In the genomic region with DNA sequence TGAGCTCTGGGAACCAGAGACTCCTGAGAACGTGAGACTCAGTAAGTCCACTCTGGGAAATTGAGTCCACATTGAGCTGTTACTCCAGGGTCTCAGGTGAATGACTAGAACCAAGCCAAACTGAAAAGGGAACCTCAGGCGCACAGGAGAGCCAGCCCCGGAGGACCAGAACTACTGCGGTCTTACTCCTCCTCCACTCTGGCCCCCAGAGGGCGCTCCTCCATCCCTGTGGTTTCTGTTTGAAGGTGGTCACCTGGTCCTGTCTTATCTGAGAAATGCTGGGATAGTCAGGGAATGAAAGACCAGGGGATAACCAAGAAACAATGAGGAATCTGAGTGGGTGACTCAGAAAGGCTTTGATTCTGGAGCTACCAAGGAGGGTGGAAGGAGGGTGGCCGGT, we compare ENCODE assay signal across 8 mouse cellular contexts. TPM values are rescaled to one million over a fixed set of nuclear protein-coding genes. Genes with fewer than 3 reads are reported as not detected.
DNase-seq lines count a peak whose midpoint lies in the region; ATAC-seq and TF ChIP-seq lines count a peak whose summit lies in the region.

No protein-coding gene starts in this region.

- H3K4me2 ChIP-seq in heart, postnatal 0 days (ENCODE audit: low read depth, low read length) = no peak overlapping the region

- peak; percentile 68 for TF ChIP-seq CTCF in brain, embryonic 14.5 days (IDR thresholded peaks at IDR 0.05; ENCODE audit: borderline replicate concordance, extremely low read depth, insufficient read depth, insufficient read length)
- TF ChIP-seq CTCF in heart, postnatal 0 days (IDR thresholded peaks at IDR 0.05; ENCODE audit: low read depth) = peak; percentile 69
- TF ChIP-seq CTCF in left cerebral cortex, adult 2 months (IDR thresholded peaks at IDR 0.05) = peak; percentile 77

- no peak for ATAC-seq in CD4-positive, CD25-positive, alpha-beta regulatory T cell, adult 4 months
- ATAC-seq in heart, postnatal 0 days (ENCODE audit: insufficient read depth, low read depth) = no peak

- no peak for TF ChIP-seq EP300 in heart, postnatal 0 days (IDR thresholded peaks at IDR 0.05; ENCODE audit: low read depth)

- no peaks in the 10 kb centered on the region for H3K9me3 ChIP-seq in heart, postnatal 0 days (replicated peaks; ENCODE audit: control insufficient read depth, low read length)

- no peak overlapping the region for H3K4me3 ChIP-seq in heart, postnatal 0 days (ENCODE audit: low read depth, low read length)
- no peak overlapping the region for H3K4me3 ChIP-seq in left cerebral cortex, adult 2 months

- WGBS in heart, postnatal 0 days = 24% methylated on average over 6 of the region's 6 CpGs

- no peak for TF ChIP-seq POLR2A in brain, embryonic 14.5 days (IDR thresholded peaks at IDR 0.05; ENCODE audit: borderline replicate concordance, extremely low read depth, insufficient read depth, insufficient read length, poor library complexity, severe bottlenecking)

- intact Hi-C loops in left cerebral cortex, adult 2 months (cut with DNase I) = loop anchor here (2.0 kb wide), 1 partner anchor 134 kb away; no protein-coding TSS in a partner anchor

- H3K27me3 ChIP-seq in heart, postnatal 0 days (ENCODE audit: control insufficient read depth, insufficient read depth, low read length) = 0 out of 2 replicates have a peak, but pooled peaks cover 2% of the 10 kb centered on the region

- DNase-seq in CD4-positive, CD25-positive, alpha-beta regulatory T cell, adult 2 months (ENCODE audit: low read depth, low spot score) = peak; percentile 69
- peak; percentile 23 to 36 for DNase-seq in CD8-positive naive resting alpha-beta T cell, adult 2 months (ENCODE audit: low read depth in 2 of 2, low spot score in 2 of 2)
- peak; percentile 37 for DNase-seq in brain, embryonic 14.5 days (ENCODE audit: low read depth)
- DNase-seq in heart, postnatal 0 days (ENCODE audit: low spot score) = peak; percentile 16
- DNase-seq in left cerebral cortex, adult 2 months (ENCODE audit: extremely low spot score in 1 of 2, low spot score in 2 of 2) = peak; percentile 41 to 51
- DNase-seq in natural killer cell, adult 2 months (ENCODE audit: low spot score in 2 of 2) = peak; percentile 38 to 64
- DNase-seq in testis, postnatal 14 days (ENCODE audit: low spot score) = peak; percentile 60

- H3K9ac ChIP-seq in heart, postnatal 0 days (replicated peaks; ENCODE audit: low read depth, low read length) = no peak overlapping the region

- H3K4me1 ChIP-seq in heart, postnatal 0 days (ENCODE audit: control insufficient read depth, insufficient read depth) = peaks cover 5% of the 10 kb centered on the region; the same call in 1 of the 2 replicates

- H3K36me3 ChIP-seq in heart, postnatal 0 days (replicated peaks; ENCODE audit: control insufficient read depth, insufficient read depth, low read length) = no peaks in the 10 kb centered on the region

- no peak overlapping the region for H3K27ac ChIP-seq in heart, postnatal 0 days (ENCODE audit: low read depth)
- no peak overlapping the region for H3K27ac ChIP-seq in left cerebral cortex, adult 2 months

RNA-seq across cellular contexts. Expression of a gene that starts 4.5 kb away (rescaled TPM):
- 1 to 10 TPM; 1.9 to 2.4 TPM for polyA plus RNA-seq in CD4-positive, CD25-positive, alpha-beta regulatory T cell, adult 4 months (2017; shearing (Covaris generic))
- 3.1 and 4.6 TPM in 2 replicates for polyA plus RNA-seq in brain, embryonic 14.5 days (2012; rRNA removed)
- total RNA-seq in heart, postnatal 0 days (2014; rRNA removed; ENCODE audit: low replicate concordance) = 6.9 and 9.6 TPM in 2 replicates
- 4.2 and 4.5 TPM in 2 replicates for polyA plus RNA-seq in heart, postnatal 0 days (2015; fragmentation: Nextera tagmentation; extraction: Ambion mirVana)
- total RNA-seq in left cerebral cortex, adult 2 months (2021) = 1 to 10 TPM; 6.1 to 6.2 TPM

Comparison
In these comparisons a context has a peak if more than half of its experiments do, and no peak if none do; other contexts are left out.
1. DNase-seq: peak in every context shown above with its lines; median percentile 69 in CD4-positive, CD25-positive, alpha-beta regulatory T cell, adult 2 months; 60 in testis, postnatal 14 days; 51 in natural killer cell, adult 2 months; 46 in left cerebral cortex, adult 2 months; 37 in brain, embryonic 14.5 days; 30 in CD8-positive naive resting alpha-beta T cell, adult 2 months; 16 in heart, postnatal 0 days.